Mouse (Mus musculus) adrenal gland, postnatal 25 days (tissue): ENCODE results near the gene Abca17. TPM values are rescaled to one million over a fixed set of nuclear protein-coding genes. Genes with fewer than 3 reads are reported as not detected.
A peak's percentile ranks its signal among the peaks of the same experiment; 100 is the strongest.

Experiments used
- DNase-seq: peaks from one replicate; pipeline ENCODE4 v3.0.0; 2021; ENCODE audit warnings: mixed read lengths
- long read RNA-seq: library from polyadenylated mRNA; stranded (forward); transcript quantifications from one replicate; pipeline ENCODE4 v2.0.0, GENCODE M21; 2021
- total RNA-seq: library from RNA; stranded (reverse); gene quantifications from 2 replicates; pipeline ENCODE4 v1.2.3, GENCODE M21; 2021

Gene Abca17
- total RNA-seq = 0.12 TPM in 1 of 2 replicates, not detected in the other
- long read RNA-seq = 0 reads

DNA sequence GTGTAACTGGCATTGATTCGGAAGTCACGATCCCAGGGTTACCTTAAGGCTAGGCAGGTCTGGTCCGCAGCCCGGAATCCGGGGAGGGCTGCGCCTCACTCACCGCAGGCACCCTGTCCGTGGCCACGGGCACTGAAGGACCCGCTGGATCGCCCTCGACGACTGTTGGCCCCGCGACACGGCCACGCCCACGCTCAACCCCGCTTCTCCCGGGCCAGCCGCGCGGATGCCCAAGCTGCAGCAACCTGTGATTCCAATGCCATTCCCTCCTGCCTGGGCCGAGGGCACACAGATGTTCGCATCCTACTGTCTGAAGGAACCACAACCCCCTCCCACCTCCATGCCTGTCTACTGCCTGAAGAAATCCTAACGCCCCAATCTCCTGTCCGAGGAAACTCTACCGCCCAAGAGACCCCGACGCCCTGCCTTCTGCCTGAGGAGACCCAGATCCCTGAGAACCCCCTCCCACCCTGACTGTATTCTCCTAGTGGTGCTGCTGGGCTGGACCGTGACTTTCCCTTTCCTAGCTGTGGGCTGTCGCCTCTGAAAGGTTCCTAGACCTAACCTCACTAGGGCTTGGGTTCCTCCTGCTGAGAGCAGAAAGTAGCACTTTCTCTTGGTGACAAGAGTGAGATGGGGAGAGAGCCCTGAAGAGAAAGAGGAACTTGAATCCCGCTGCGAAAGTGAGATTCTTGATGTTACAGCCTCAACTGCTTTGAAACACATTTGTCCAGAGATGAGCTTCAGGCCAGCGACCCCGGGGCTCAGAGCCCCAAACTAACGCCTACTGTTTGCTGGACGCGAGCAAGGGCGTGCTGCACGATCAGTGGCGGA, at the start of gene Abca17:
Gene Abca17, minus strand, starts transcription at position 143 of the 834 bp plus-strand sequence.
- DNase-seq = peak; percentile 42

DNA sequence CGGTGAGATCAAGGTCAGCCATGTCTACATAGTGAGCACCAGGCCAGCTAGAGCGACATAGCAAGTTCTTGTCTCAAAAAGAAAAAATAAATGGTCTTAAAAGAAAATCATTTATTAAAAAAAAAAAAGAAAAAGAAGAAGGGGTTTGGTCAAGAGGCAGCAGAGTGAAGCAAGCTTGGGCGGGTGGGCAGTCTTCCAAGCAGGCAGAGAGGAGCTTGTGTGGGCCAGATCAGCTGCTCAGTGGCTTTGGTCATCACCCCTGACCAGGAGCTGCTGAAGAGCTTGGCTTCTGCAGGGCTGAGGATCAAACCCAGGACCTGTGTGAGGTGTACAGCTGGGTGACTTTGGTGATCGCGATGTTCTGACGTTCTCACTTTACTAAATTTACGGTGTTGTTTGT, 43.6 kb upstream of the Abca17 start:
- peak; percentile 56 for DNase-seq

DNA sequence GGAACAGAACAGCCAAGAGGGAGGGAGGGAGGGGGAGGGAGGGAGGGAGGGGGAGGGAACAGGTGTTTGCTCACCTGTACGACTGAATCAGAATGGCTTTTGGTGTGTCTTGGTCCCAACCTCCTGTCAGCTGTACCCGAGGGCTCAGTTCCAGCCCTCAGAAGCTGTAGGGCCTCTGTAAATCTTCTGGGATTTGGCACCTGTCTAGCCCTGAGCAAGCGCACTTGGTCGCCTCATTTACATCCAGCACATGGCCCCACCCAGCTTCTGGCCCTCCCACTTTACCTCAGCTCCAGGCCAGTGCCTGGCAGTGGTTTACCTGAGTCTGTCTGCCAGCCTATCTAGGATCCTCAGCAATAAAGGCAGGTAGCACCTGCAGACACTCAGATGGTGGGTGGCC, 42.7 kb upstream of the Abca17 start:
- DNase-seq = no peak

DNA sequence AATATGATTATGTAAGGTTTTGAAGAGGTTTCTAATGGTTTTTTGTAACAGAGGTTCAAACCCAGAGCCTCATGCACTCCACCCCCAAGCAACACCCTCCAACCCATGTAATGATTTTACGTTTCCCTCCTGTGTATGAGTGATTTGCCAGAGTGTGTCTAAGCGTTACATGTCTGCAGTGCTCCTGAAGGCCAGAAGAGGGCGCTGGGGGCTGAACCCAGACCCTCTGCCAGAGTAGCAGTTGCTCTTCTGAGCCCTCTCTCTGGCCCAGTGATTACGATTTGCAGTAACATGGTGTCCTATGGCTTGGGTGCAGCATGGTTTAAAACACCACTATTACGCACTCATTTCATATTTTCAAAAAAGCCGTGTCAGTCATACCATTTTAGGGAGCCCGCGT, 40.3 kb upstream of the Abca17 start:
- DNase-seq = no peak

DNA sequence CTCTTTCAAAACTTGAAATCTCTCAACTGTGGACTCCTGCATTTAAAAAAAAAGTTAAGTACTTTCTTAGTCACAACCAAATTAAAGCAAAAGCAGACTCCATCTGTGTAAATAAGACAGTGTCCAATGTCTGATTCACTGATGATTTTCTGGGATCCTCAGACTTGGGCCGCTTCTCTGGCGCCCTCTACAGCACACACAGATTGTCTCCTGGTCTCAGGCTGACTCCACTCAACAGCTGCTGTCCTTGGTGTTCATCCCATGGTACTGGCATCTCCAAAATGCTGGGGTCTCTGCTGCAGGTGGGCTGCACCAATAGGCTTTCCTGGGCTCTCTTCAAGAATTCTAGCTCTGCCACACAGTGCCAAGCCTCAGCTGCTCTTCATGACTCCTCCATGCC, 39.0 kb upstream of the Abca17 start:
- DNase-seq = peak; percentile 70

DNA sequence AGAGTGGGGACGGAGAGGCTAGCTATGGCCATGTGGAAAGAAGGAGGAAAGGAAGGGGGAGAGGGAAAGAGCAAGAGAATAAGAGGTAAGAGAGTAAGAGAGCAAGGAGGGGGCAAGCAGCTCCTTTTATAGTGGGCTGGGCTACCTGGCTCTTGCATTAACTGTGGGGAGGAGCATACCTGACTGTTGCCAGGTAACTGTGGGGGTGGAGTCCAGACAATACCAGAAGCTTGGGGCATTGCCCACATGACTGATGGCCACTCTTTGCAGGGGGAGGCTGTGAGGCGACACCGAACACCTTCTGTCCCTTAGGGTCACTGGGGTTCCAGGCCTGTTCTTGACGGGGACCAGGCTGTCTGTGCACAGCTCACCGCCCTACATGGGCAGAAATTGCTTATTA, 37.8 kb upstream of the Abca17 start:
- no peak for DNase-seq

DNA sequence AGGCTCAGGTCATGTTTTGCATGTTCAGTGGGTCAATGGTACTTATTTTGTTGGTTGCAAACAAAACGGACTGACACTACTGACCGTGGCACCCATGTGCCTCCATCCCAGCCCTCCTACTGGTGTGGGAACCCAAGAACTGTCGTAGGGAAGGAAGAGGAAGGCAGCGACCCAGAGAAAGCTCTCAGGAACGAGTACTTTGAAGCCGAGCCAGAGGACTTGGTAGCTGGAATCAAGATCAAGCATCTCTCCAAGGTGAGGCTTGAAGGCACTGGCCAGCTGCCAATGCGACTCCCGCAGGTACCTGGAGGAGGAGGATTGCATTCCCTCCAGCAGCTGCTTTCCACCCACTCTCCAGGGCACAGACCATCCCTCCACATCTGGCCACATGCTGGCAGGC, 32.9 kb upstream of the Abca17 start:
- DNase-seq = no peak

DNA sequence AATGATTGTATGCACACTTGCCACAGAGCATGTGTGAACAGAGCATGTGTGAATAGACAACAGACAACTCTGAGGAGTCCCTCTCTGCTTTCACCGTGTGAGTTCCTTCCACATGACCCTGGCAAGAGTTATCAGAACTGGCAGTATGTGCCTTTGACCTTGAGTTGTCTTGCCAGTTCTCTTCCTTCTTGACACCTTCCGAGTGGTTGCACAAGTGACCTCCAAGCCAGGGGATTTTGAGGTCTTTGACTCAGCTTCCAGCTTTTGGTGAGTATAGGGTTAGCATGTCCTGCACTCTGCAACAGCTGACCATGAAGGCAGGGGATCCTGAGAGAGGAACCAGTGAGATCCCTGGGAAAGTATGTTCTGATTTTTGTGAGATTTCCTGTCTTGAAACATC, 27.6 kb upstream of the Abca17 start:
- no peak for DNase-seq

DNA sequence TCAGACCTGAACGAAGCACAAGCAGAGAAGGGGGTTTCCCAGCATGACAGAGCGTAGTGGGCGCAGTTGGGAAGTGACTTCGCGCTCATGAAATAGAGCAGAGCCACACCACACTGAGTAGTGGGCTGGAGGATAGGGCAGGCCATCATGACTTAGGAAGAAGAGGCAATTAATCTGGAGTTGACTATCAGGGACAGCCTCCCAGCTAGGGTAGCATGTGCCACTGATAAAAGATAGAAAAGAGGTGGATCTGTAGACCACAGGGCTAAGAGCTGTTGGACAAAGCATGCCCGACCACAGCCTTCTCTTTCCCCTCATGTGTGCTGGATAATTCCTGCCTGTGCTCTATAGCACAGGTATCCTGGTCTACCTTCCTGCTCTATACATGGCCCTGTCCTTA, 25.0 kb upstream of the Abca17 start:
- no peak for DNase-seq

DNA sequence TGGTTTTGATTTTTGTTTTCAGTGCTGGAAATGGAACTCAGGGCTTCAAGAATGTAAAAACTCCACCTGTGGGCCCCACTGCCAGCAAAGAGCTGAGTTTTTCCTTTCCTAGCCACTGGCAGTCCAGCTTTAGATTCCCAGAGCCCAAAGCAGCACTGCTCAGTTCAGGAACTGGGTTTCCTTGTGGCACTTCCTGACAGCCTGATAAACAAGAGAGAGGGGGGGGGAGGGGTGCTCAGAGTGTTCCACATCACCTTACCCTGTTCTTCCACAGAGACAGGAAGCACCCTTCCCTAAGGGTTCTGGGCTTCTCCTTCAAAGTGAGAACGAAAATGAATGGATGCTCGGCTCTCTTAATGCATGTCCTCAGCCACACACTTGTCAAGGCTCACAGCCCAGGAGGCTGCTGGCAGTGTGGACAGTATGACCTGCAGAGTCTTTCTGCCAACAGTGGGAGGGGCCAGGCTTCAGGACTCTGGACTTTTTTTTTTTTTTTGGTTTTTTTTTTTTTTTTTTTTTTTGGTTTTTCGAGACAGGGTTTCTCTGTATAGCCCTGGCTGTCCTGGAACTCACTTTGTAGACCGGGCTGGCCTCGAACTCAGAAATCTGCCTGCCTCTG, 24.3 kb upstream of the Abca17 start:
- DNase-seq = no peak

DNA sequence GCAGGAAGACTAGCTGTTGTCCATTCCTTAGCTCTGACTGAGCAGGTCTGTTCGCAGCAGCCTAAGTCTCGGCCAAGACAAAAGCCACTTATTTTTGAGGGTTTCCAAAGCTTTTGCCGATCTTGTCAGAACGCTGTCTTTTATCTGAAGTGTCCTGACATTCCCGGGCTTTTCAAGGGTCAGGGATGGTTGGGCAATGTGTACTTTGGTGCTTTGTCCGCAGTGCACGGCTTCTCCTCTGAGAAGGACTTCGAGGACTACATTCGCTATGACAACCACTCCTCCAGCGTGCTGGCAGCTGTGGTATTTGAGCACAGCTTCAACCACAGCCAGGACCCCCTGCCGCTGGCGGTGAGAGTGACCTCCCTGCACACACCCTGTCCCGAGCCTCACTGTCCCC, 15.0 kb upstream of the Abca17 start:
- no peak for DNase-seq

DNA sequence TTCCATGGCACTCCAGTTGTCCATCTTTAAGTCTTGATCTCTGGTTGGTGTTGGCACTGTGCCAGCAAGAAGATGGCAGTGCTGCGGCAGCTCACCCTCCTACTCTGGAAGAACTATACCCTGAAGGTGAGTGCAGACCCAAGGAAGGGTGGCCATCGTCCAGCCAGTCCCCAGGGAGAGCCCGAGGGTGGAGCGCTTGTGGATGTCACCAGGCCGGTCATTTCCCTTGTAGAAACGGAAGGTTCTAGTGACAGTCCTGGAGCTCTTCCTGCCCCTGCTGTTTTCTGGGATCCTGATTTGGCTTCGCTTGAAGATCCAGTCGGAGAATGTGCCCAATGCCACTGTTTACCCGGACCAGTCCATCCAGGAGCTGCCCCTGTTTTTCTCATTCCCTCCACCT, 13.6 kb upstream of the Abca17 start:
- DNase-seq = no peak

DNA sequence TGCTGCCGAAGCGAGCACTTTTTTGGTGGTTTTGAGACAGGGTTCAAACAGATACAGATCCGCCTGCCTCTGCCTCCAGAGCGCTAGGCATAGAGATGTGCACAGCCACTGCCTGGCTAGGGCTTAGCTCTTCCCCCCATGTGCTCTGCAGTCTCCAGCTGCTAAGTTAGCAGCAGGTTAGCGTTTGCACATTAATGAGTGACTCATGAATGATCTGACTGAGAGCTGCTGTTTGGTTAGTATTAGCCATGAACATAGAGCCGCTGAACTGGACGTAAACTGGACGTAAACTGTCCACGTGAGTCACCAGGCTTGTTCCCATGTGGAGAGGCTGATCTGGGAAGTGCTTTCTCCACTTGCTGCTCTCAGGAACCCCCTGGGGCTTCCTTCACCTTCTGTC, 11.7 kb upstream of the Abca17 start:
- DNase-seq = no peak

DNA sequence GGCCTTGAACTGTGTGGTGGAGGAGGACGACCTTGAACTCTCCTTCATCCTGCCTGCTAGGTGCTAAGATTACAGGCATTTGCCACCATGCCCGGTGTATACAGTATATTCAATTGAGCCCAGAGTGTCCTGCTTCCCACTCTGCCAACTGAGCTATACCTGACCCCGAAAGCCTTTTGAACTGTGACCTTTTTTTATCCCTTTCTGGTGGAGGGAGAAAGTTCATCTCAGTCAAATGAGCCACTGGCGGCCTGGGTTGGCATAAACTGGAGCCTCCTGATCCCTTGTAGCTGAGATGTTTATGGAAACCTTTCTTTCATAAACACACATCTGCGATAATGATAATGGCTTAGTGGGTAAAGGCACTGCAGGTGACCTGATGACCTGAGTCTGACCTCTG, 10.4 kb upstream of the Abca17 start:
- DNase-seq = no peak

DNA sequence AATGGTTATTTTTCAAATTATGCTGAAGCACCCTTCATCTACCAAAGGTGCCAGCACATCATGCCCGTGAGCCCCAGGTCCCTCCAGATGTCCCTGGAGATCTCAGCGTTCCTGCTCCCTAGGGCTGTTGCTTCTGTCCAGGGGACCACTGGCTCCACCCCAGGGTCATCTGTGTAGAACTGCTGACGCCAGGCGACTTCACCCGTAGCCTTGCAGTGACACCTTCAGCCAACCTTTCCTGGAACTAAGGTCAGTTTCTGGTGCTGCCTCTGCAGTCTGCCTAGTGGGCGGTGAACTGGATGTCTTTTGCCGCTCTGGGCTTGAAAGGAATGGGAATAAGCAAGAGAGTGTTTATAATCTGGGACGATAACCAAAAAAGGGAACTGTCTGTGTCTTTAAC, 10.0 kb upstream of the Abca17 start:
- DNase-seq = no peak

DNA sequence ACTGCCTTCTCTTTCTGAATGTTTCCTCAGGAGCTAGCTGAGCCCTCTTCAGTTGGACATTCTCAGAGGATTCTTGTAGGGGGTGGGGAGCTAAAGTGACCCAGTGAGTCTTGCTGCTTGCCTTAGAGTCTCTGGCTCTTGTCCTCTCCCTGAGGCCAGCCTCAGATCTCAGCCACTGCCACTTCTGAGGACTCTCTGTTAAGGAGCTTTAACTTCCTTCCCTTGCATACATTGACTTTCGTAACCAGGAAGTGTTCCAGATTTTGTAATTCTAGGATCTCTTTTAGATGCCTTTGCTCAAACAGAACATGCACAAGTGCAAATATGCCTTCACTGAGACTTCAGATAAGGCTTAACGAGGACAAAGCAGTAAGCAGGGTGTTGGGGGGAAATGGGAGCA, 9.0 kb upstream of the Abca17 start:
- DNase-seq = no peak

DNA sequence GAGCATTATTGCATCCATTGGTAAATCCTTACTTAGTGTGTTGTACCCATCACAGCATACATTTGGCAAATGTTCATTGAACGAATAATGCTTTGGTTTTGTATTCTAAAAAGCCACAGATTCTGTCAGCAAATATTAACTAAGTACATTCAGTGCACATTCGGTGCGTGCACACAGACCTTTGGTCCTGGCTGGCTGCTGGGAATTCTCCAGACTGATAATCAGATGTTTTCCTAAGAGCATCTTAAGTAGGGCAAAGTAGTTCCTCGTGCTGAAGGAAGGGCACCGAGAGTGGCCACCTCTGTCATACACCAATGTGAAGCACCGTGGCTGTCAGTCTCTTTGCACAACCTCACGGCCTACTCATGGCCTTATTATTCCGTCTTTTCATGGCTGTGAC, 8.1 kb upstream of the Abca17 start:
- DNase-seq = no peak

DNA sequence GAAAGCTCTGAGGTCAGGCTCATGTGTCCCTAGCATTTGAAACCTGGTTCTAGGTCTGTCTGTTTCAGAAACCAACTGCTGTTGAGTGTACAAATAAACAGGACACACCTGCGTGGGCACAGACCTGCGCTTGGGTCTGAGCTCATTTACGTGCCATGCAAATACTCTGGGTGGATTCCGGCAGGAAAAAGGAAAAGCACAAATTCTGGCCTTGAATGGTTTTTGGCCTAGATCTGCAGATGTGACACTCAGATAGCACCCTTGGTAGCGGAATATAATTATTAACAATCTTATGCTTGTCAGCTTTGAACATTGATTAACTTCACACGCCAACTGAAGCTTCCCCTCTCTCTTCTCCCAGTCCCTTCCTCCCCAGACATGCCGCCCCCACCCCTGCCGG, 4.4 kb upstream of the Abca17 start:
- DNase-seq = no peak

DNA sequence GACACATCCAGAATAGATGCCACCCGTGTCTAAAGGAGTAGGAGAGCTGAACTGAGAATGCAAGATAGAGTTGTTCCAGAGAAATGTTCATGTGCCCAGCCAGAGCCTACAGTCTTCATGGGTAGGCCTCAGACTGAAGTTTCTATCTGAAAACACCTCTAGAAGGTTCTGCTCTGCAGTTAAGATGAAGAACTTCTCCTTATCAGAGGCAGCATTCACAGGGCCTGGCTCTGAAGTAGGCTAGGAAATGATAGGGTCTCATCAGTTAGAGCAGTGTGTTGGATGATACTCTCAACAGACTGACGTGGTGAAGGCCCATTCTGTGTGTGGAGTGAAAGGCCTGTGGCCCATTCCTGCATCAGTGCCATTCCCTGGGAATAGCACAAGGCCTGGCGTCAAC, 3.1 kb upstream of the Abca17 start:
- no peak for DNase-seq

DNA sequence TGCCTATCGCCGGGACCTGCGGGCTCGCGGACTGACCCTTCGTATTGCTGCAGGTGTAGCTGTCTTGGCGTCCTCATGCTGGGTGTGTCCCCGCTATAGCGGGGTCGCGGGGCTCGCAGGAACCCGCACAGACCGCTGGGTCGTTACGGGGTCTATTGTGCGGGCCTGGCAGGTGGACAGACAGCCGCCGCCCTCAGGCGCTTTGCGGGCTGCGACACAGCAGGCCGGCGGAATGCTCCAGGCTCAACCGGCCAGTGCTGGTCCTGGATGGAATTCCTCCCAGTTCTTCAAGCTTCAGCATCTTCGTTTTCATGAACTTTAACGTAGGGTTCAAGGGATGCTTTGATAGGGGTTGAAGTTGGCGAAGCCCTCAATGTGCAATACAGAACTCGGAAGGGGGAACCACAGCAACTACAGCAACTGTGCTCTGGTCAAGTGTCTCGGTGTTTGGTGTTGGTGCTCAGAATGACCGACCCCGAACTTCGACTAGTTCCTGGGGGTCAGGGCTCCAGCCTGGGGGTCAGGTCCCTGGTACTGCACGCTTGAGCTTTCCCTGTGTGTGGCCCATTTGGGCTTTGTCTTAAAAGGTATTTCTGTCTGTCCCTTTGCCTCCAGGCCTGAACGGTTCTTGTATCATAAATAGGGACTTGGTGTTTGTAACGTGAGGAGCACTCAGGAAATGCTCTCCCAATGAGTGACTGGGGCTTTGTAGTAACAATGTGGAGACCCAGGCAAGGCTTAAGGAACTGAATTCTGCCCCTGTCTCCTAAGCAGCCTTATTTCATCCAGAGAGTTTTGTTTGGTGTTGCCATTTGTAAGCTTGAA, 1.7 kb upstream of the Abca17 start:
- DNase-seq = peak; percentile 8

DNA sequence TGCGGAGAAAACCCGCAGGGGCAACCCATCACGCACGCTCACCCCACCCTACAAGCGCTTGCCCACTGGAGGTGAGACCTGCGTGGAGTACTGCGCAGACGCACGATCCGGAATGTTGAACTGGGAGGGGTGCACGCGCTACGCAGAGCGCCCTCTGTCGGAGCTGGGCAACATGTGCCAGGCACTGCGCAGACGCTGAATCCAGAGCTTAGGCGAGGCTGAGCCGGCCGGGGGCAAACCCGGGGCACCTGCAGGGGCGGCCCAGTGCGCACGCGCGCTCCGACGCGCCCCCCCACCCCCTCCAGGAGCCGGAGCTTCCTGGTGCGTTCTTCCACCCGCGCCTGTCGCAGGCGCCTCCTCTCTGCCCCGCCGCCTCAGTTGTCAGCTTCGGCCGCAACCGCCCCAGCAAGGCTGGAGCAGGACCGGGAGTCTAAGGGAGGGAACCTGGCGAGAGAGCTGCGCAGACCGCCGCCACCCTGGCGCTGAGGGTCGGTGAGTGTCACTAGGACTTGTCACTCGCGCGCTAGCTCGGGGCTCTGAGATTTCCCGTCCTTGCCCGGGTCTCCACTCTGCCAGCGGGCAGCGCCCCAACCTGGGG, 991 bp upstream of the Abca17 start, which contains the start of gene Abca3:
Gene Abca3, plus strand, starts transcription at position 191 of the 598 bp plus-strand sequence.
- peak; percentile 96 for DNase-seq

DNA sequence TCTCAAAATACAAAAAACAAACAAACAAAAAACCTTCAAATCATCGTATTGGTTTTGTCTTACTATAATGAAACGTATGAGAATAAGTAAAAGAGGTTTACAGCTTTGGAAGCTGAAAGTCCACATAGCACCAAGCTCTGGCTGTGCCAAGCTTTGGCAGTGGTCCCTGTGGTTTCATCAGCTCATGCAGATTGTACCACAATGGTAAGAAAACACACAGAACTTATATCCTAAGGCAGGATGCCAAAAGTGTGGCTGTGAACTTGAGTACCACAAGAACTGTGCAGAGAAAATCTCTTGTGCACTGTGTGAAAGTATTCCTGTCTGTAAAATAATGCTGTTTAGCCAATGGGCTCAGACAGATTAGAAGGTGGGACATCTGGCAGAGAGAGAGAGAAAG, 1.7 kb downstream of the Abca17 start:
- DNase-seq = no peak

DNA sequence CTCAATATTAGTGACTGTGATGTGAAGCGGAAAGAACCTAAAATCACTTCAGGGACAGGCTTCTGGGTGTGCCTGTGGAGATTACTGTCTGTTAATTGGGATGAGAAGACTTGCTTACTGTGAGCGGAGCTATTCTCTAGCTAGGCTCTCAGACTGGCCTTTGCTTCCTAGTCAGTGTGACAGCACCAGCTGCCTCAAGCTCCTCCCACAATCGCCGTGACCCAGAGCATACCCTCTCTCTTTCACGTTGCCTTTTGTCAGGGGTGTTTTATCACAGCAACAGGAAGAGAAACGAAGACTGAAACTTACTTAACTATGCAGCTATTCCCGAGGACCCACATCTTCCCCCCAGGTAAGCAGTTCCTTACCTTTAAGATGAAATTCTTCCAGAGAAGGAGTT, 4.0 kb downstream of the Abca17 start:
- no peak for DNase-seq
